Mouse (Mus musculus) stomach, embryonic 14.5 days (tissue): ENCODE data around the gene Epn3. TPM values are rescaled to one million over a fixed set of nuclear protein-coding genes. Genes with fewer than 3 reads are reported as not detected.

Experiments used
- ATAC-seq: fragments of 200-750 bp; cut with Nextera tagmentation; 2 replicates; pipeline ENCODE4 v1.8.0; 2017; ENCODE audit warnings: low read depth, moderate TSS enrichment; ENCODE audit not compliant: insufficient number of reproducible peaks, insufficient read depth, low FRiP score
- H3K27ac ChIP-seq: fragments of 300-500 bp; sonication (generic); 2 replicates; pipeline ENCODE4 v1.5.1; 2014; ENCODE audit warnings: mild to moderate bottlenecking, low read length, moderate library complexity, mixed read lengths
- H3K27me3 ChIP-seq: fragments of 300-500 bp; sonication (generic); 2 replicates; pipeline ENCODE4 v1.6.1; 2014; ENCODE audit warnings: low read length, control low read depth, mixed read lengths; ENCODE audit not compliant: control insufficient read depth, insufficient read depth
- H3K36me3 ChIP-seq: fragments of 300-500 bp; sonication (generic); 2 replicates; pipeline ENCODE4 v1.6.1; 2014; ENCODE audit warnings: mild to moderate bottlenecking, control low read depth, low read length, moderate library complexity, mixed read lengths; ENCODE audit not compliant: control insufficient read depth, insufficient read depth
- H3K4me1 ChIP-seq: fragments of 300-500 bp; sonication (generic); 2 replicates; pipeline ENCODE4 v1.6.1; 2014; ENCODE audit warnings: low read length, control low read depth, mixed read lengths; ENCODE audit not compliant: control insufficient read depth, insufficient read depth
- H3K4me2 ChIP-seq: fragments of 300-500 bp; sonication (generic); replicated peaks from 2 replicates; pipeline ENCODE4 v1.6.1; 2014; ENCODE audit warnings: low read depth, low read length, control low read depth
- H3K4me3 ChIP-seq: fragments of 300-500 bp; sonication (generic); 2 replicates; pipeline ENCODE4 v1.5.1; 2014; ENCODE audit warnings: low read depth, low read length, control low read depth
- H3K9ac ChIP-seq: fragments of 300-500 bp; sonication (generic); replicated peaks from 2 replicates; pipeline ENCODE4 v1.6.1; 2014; ENCODE audit warnings: low read depth, mild to moderate bottlenecking, control low read depth, low read length, moderate library complexity, mixed read lengths
- H3K9me3 ChIP-seq: fragments of 300-500 bp; sonication (generic); 2 replicates; pipeline ENCODE4 v1.6.1; 2016; ENCODE audit warnings: low read depth, low read length, control low read depth; ENCODE audit not compliant: control insufficient read depth
- WGBS: fragments of 180-500 bp; shearing (Covaris S2); extraction: QIAGEN DNeasy Blood & Tissue Kit; methylation state at CpG from one replicate; pipeline ENCODE4 v1.1.7; 2014; 5-methylcytosine and 5-hydroxymethylcytosine counted together
- polyA plus RNA-seq: library from polyadenylated mRNA; unstranded; fragments of >200 nt; fragmentation: Nextera tagmentation; extraction: Ambion mirVana; gene quantifications from 2 replicates; pipeline ENCODE4 v1.2.1, GENCODE M21; 2014

Gene Epn3
- polyA plus RNA-seq, 1 experiment from 2014 or later: 7.5 TPM

DNA sequence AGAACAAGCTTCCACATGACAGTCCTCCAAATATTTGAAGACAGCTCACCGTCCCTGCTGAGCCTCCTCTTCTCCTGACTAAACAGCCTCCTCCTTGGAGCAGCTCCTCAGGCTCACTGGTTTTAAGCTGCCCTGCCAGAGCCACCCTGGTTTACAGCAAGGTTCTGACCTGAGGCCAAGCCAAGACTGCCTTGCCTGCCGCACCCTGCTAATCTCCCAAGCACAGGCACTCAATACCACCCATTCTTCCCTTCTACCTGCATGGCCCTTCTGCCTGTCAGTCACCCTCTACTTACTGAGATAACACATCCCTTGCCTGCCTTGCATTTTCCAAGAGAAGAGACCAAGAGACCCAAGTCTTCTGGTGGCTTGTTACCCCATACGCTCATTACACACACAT, 43.4 kb downstream of the Epn3 start:
- H3K4me2 ChIP-seq: no peak overlapping the region
- H3K9ac ChIP-seq: no peak overlapping the region
- WGBS: 56% methylated on average over 3 of the region's 3 CpGs
- no peaks in the 10 kb centered on the region for H3K4me1 ChIP-seq
- H3K27me3 ChIP-seq: no peaks in the 10 kb centered on the region
- H3K36me3 ChIP-seq: peaks cover 10% of the 10 kb centered on the region; the same call in 1 of the 2 replicates
- no peaks in the 10 kb centered on the region for H3K9me3 ChIP-seq
- no peak overlapping the region for H3K4me3 ChIP-seq
- no peak for ATAC-seq
- H3K27ac ChIP-seq: no peak overlapping the region

DNA sequence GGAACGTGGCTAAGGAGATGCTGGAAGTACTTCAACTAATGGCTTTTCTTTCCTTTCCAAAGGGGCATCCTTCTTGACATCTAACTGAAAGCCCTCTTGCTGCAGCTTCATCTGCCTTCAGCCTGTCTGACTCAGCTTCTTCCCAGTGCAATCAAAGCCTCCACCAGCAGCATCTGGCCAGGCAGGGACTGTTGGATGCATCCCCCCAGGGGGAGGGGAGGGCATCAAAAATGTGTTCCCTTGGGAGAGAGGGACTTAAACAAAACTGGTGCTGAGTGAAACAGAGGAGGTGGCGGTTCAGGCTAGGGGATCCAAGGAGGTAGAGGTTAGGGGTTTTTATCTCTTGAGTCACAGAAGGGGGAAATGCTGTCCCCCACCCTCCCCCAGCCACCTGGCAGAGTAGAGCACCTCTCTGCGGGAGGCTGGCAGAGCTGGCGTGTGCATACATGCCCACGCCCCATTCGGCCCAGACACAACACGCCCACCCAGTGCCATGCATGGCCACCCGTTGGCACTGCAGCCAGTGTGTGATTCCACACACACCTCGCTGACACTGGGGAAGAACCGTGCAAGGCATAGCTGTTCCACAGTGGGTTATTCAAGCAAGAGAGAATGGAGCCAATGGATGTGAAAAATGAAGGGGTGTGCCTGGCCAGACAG, 44.5 kb downstream of the Epn3 start:
- Histone ChIP-seq H3K36me3 (peaks cover 10% of the 10 kb centered on the region; the same call in 1 of the 2 replicates), H3K27ac (no peak overlapping the region), H3K4me2 (no peak overlapping the region), H3K9ac (no peak overlapping the region), H3K9me3 (no peaks in the 10 kb centered on the region), H3K27me3 (no peaks in the 10 kb centered on the region), H3K4me1 (no peaks in the 10 kb centered on the region), H3K4me3 (no peak overlapping the region)
- 82% methylated on average over 10 of the region's 10 CpGs for WGBS
- no peak for ATAC-seq

DNA sequence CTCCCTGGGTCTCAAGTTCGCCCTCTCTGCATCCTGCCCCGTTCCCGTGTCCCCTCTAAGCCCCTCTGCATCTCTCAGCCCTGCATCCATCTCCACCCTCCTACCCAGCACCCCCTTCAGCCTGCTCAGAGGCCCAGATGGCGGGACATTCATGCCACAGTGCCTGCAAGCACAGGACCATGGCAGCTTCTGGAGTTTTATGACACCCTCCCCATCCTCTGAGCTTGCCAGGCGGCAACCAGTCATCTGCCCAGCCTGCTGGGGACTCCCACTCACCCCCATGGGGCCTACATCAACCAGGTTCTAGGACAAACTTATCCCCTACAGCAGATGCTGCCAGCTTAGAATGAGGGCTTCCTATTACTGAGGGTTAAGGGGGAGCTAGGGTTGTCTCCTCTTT, 45.0 kb downstream of the Epn3 start:
- Histone ChIP-seq H3K36me3 (peaks cover 10% of the 10 kb centered on the region; the same call in 1 of the 2 replicates), H3K4me3 (no peak overlapping the region), H3K4me1 (0 out of 2 replicates have a peak, but pooled peaks cover 2% of the 10 kb centered on the region), H3K27me3 (no peaks in the 10 kb centered on the region), H3K9me3 (no peaks in the 10 kb centered on the region), H3K27ac (no peak overlapping the region), H3K4me2 (no peak overlapping the region), H3K9ac (no peak overlapping the region)
- no peak for ATAC-seq
- WGBS: 74% methylated on average over 5 of the region's 5 CpGs

DNA sequence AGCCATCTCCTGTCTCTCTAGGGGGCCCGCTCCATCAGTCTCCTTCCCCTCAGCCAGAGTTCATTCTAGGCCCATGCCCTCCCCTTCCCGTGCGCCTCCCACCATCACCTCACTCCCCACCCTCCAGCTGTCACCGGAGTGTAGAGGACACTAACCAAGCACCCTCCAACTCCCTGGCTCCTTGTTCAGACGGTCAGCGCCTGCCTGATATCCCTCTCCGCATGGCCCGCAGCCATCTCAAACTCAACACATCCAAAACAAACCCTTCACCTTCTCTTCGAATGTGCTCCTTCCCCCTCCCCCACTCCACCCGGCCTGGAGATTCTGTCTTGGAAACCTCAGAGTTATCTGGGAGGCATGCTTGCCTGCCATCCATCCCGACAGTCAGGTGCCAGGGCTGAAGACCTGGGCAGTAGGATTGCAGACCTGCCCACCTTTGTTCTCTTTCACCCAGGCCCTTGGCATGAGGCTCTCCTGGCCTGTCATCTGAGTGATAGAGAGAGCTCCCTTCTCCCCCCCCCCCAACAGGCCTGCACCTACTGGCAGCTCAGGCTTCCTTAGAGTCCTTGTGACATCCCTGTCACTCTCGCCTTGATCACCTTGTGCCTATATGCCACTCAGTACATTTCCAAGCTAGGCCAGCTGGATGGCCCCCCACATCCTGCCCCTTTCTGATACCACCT, 48.5 kb downstream of the Epn3 start:
- H3K27me3 ChIP-seq: no peaks in the 10 kb centered on the region
- ATAC-seq: peak; percentile 3; the same call in 1 of the 2 replicates
- no peak overlapping the region for H3K4me2 ChIP-seq
- peaks cover 8% of the 10 kb centered on the region; the same call in 1 of the 2 replicates for H3K36me3 ChIP-seq
- no peak overlapping the region for H3K9ac ChIP-seq
- WGBS: 46% methylated on average over 12 of the region's 12 CpGs
- H3K4me3 ChIP-seq: no peak overlapping the region
- no peaks in the 10 kb centered on the region for H3K9me3 ChIP-seq
- no peak overlapping the region for H3K27ac ChIP-seq
- 0 out of 2 replicates have a peak, but pooled peaks cover 5% of the 10 kb centered on the region for H3K4me1 ChIP-seq

DNA sequence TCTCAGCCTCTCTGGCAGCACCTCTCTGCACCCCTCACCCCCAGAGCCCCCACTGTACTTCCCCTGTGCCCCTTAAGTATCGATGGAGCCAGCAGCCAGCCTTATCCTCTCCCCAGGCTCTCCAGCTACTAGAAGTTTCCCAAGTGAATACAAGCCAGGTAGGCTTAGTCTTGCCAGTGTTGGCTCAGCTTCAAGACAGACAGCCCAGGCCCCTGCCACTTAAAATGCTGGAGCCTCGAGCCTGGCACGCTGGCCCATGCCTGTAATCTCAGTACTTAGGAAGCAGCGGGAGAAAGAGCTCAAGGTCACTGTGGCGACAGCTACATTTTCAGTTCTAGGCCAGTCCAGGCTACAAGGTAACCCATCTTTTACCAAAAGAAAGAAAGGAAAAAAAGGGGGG, 49.9 kb downstream of the Epn3 start:
- H3K4me1 ChIP-seq: 0 out of 2 replicates have a peak, but pooled peaks cover 5% of the 10 kb centered on the region

DNA sequence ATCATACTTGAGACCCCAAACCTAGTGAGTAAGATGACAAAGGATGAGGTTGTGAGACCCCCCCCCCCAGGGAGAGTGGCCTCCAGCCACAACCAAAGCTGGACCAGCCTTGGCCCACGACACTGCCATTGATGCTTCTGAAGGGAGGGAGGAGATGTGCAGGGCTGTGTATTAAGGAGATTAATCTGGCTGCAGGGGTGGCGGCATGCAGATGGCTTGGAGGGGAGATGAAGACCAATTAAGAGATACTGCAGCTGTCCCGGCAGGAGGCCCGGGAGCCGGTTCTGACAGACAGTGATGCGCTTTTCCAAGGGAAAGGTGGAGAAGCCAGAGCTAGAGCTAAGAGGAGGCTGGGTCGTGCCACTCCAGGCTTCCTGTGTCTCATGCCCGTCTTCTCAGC, 50.5 kb downstream of the Epn3 start:
- WGBS: 49% methylated on average over 8 of the region's 8 CpGs
- no peak overlapping the region for H3K4me2 ChIP-seq
- no peaks in the 10 kb centered on the region for H3K9me3 ChIP-seq
- no peak for ATAC-seq
- H3K27me3 ChIP-seq: no peaks in the 10 kb centered on the region
- no peak overlapping the region for H3K4me3 ChIP-seq
- no peak overlapping the region for H3K9ac ChIP-seq
- H3K27ac ChIP-seq: no peak overlapping the region
- H3K4me1 ChIP-seq: 0 out of 2 replicates have a peak, but pooled peaks cover 5% of the 10 kb centered on the region
- peaks cover 5% of the 10 kb centered on the region; the same call in 1 of the 2 replicates for H3K36me3 ChIP-seq

More for the DNA sequence above, 49.9 kb downstream of the Epn3 start:
- no peaks in the 10 kb centered on the region for H3K9me3 ChIP-seq
- no peak overlapping the region for H3K9ac ChIP-seq
- ATAC-seq: no peak
- H3K27ac ChIP-seq: no peak overlapping the region
- H3K4me2 ChIP-seq: no peak overlapping the region
- no peak overlapping the region for H3K4me3 ChIP-seq
- no peaks in the 10 kb centered on the region for H3K27me3 ChIP-seq
- H3K36me3 ChIP-seq: peaks cover 5% of the 10 kb centered on the region; the same call in 1 of the 2 replicates
- WGBS: 61% methylated on average over 5 of the region's 5 CpGs

DNA sequence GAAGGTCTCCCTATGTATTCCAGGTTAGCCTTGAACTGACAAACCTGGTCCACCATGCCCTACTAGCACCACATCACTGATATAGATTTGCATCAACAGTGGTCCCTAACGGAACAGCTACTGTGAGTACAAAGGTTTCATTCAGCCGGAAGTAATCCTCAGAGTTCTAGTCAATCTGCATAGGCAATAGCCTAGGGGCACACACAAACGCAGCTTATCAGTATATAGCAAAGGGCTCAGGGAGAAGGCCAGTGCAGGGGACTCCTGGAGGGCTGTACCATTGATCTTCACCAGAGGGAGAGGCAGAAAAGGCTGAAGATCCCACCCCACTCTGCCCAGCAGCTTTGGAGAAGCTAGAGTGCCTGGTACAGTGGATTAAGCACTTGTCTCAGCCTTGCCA, 52.8 kb downstream of the Epn3 start:
- Histone ChIP-seq H3K36me3 (peaks cover 5% of the 10 kb centered on the region), H3K9ac (no peak overlapping the region), H3K4me2 (no peak overlapping the region), H3K27me3 (no peaks in the 10 kb centered on the region), H3K27ac (no peak overlapping the region), H3K4me1 (0 out of 2 replicates have a peak, but pooled peaks cover 5% of the 10 kb centered on the region), H3K4me3 (no peak overlapping the region), H3K9me3 (no peaks in the 10 kb centered on the region)
- WGBS: 45% methylated on average over 3 of the region's 3 CpGs
- ATAC-seq: no peak

DNA sequence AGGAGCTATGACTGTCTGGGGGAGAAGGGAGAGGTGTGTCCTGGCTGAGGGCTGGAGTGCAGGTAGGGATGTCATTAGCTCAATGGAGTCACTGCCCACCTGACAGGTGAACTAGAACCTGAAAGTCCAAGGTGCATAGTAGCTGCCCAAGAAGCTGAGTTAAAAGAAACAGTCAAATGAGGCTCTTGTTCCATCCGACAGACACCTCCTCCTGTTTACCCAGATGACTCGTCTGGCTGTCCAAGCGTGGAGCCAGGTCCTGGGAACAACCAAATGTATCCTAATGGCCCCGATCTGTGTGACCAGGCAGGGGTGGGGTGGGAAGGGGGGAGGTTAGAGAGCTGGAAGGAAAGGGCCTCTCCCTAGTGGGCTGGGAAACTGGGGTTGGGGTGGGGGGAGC, 54.5 kb downstream of the Epn3 start:
- H3K27me3 ChIP-seq: no peaks in the 10 kb centered on the region
- 0 out of 2 replicates have a peak, but pooled peaks cover 5% of the 10 kb centered on the region for H3K4me1 ChIP-seq
- H3K27ac ChIP-seq: no peak overlapping the region
- no peak overlapping the region for H3K4me2 ChIP-seq
- ATAC-seq: no peak
- no peak overlapping the region for H3K9ac ChIP-seq
- no peak overlapping the region for H3K4me3 ChIP-seq
- no peaks in the 10 kb centered on the region for H3K9me3 ChIP-seq
- H3K36me3 ChIP-seq: peaks cover 7% of the 10 kb centered on the region
- 43% methylated on average over 4 of the region's 4 CpGs for WGBS
